Mouse (Mus musculus): ENCODE results near the gene Mkks. TPM values are rescaled to one million over a fixed set of nuclear protein-coding genes. Genes with fewer than 3 reads are reported as not detected.
A peak's percentile ranks its signal among the peaks of the same experiment; 100 is the strongest.
"Not testable (repeated sequence)": the region's sequence is repeated elsewhere in the genome, so short reads cannot be mapped to it uniquely, and the experiment has no call there.

Gene Mkks
- polyA plus RNA-seq, 1 experiment from 2014 or later, result 10.8 TPM

DNA sequence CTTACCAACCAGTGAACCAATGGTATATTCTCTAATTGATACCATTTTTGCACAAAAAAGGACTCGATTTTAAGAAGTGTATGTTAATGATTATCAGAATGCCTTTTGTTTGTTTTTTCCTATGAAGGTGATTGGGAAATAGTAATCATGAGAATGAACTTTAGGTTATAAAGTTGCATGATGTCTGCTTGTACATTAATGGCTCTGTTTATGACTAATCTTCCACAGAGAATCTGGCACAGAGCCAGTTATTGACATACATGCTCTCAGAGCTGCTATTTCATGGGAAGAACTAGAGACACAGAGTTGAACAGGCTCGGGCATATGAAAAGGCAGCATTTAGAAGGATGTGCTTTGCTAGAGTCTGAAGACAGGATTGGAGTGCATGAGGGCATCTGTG is 4.9 kb upstream of the Mkks start:
- no peak for TF ChIP-seq EP300 (optimal IDR thresholded peaks at IDR 0.05)
- no peak for TF ChIP-seq CTCF (IDR thresholded peaks at IDR 0.05; ENCODE audit: low read depth)
- Histone ChIP-seq H3K4me2 (replicated peaks; ENCODE audit: low read depth) (no peak overlapping the region), H3K27me3 (ENCODE audit: control insufficient read depth, insufficient read depth, low read length) (no peaks in the 10 kb centered on the region), H3K4me3 (ENCODE audit: low read depth, low read length) (no peak overlapping the region), H3K36me3 (ENCODE audit: control insufficient read depth, insufficient read depth, low read length) (no peaks in the 10 kb centered on the region), H3K9me3 (ENCODE audit: control insufficient read depth, low read length) (no peaks in the 10 kb centered on the region), H3K4me1 (replicated peaks; ENCODE audit: control insufficient read depth, insufficient read depth) (no peaks in the 10 kb centered on the region), H3K9ac (ENCODE audit: low read length) (no peak overlapping the region), H3K27ac (replicated peaks) (no peak overlapping the region)
- 65% methylated on average over 2 of the region's 2 CpGs for WGBS
- no peak for DNase-seq (ENCODE audit: low spot score)
- no peak for ATAC-seq (ENCODE audit: low FRiP score, low TSS enrichment)

GRCm38 (mm10) chr2:136894494-136894893 is 3.3 kb upstream of the Mkks start:
- Histone ChIP-seq H3K9me3 (ENCODE audit: control insufficient read depth, low read length) (no peaks in the 10 kb centered on the region), H3K27me3 (ENCODE audit: control insufficient read depth, insufficient read depth, low read length) (no peaks in the 10 kb centered on the region), H3K4me1 (replicated peaks; ENCODE audit: control insufficient read depth, insufficient read depth) (no peaks in the 10 kb centered on the region), H3K4me3 (ENCODE audit: low read depth, low read length) (no peak overlapping the region), H3K4me2 (replicated peaks; ENCODE audit: low read depth) (no peak overlapping the region), H3K36me3 (ENCODE audit: control insufficient read depth, insufficient read depth, low read length) (no peaks in the 10 kb centered on the region), H3K27ac (replicated peaks) (no peak overlapping the region), H3K9ac (ENCODE audit: low read length) (no peak overlapping the region)
- ATAC-seq (ENCODE audit: low FRiP score, low TSS enrichment), result no peak
- DNase-seq (ENCODE audit: low spot score), result no peak
- 78% methylated on average over 2 of the region's 2 CpGs for WGBS
- TF ChIP-seq EP300 (optimal IDR thresholded peaks at IDR 0.05) (no peak), CTCF (IDR thresholded peaks at IDR 0.05; ENCODE audit: low read depth) (no peak)

DNA sequence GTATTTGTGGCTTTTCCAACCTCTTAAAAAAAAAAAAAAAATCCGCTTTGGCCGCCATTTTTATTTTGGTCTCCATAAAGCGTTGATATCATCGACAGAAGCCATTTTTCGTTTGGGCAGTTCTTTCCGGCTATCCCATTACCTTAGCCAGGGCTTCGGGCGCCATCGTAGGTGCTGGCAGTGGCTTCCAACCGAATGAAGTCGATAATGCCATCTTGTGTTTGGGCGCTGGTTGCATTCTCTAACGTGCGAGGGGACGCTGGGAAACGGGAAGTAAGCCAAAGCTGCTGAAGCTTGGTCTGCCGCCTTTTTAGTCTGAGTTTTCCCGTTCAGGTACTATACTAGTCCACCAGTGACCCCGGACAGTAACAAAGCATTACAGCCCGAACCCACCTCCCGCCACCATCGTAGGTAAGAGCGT is 772 bp upstream of the Mkks start:
- Histone ChIP-seq H3K27ac (replicated peaks) (peak overlapping the region; percentile 77), H3K27me3 (ENCODE audit: control insufficient read depth, insufficient read depth, low read length) (no peaks in the 10 kb centered on the region), H3K4me1 (replicated peaks; ENCODE audit: control insufficient read depth, insufficient read depth) (no peaks in the 10 kb centered on the region), H3K9ac (ENCODE audit: low read length) (peak overlapping the region; percentile 62), H3K36me3 (ENCODE audit: control insufficient read depth, insufficient read depth, low read length) (no peaks in the 10 kb centered on the region), H3K4me2 (replicated peaks; ENCODE audit: low read depth) (peak overlapping the region; percentile 48), H3K9me3 (ENCODE audit: control insufficient read depth, low read length) (no peaks in the 10 kb centered on the region), H3K4me3 (ENCODE audit: low read depth, low read length) (peak overlapping the region; percentile 81)
- ATAC-seq (ENCODE audit: low FRiP score, low TSS enrichment), result peak; percentile 84
- under 1% methylated on average over 23 of the region's 23 CpGs for WGBS
- peak; percentile 94 for DNase-seq (ENCODE audit: low spot score)
- TF ChIP-seq EP300 (optimal IDR thresholded peaks at IDR 0.05), result no peak
- TF ChIP-seq CTCF (IDR thresholded peaks at IDR 0.05; ENCODE audit: low read depth), result peak; percentile 40; the same call in 1 of the 2 replicates

DNA sequence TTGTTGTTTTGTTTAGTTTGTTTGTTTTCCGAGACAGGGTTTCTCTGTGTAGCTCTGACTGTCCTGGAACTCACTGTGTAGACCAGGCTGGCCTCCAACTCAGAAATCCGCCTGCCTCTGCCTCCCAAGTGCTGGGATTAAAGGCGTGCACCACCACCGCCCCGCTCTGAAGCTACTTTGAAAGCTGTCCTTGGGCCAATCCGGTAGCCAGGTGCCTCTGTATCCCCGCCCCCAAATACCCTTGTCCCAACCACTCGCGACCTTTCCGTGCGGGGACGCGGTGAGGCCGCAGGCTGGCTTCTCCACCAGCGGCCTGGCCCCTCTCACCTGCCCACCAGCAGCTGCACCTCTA is 497 bp downstream of the Mkks start:
- H3K4me1 ChIP-seq (replicated peaks; ENCODE audit: control insufficient read depth, insufficient read depth); H3K9me3 ChIP-seq (ENCODE audit: control insufficient read depth, low read length); H3K36me3 ChIP-seq (ENCODE audit: control insufficient read depth, insufficient read depth, low read length); DNase-seq (ENCODE audit: low spot score); H3K27me3 ChIP-seq (ENCODE audit: control insufficient read depth, insufficient read depth, low read length): not testable (repeated sequence)
- Histone ChIP-seq H3K27ac (replicated peaks) (peak overlapping the region; percentile 94), H3K4me3 (ENCODE audit: low read depth, low read length) (peak overlapping the region; percentile 81), H3K9ac (ENCODE audit: low read length) (peak overlapping the region; percentile 75), H3K4me2 (replicated peaks; ENCODE audit: low read depth) (peak overlapping the region; percentile 56)
- WGBS, result 6% methylated on average over 15 of the region's 15 CpGs
- ATAC-seq (ENCODE audit: low FRiP score, low TSS enrichment), result peak; percentile 71

GRCm38 (mm10) chr2:136886846-136887245 is 4.3 kb downstream of the Mkks start:
- Histone ChIP-seq H3K4me1 (replicated peaks; ENCODE audit: control insufficient read depth, insufficient read depth) (no peaks in the 10 kb centered on the region), H3K9ac (ENCODE audit: low read length) (no peak overlapping the region), H3K9me3 (ENCODE audit: control insufficient read depth, low read length) (no peaks in the 10 kb centered on the region), H3K27ac (replicated peaks) (no peak overlapping the region), H3K27me3 (ENCODE audit: control insufficient read depth, insufficient read depth, low read length) (no peaks in the 10 kb centered on the region), H3K36me3 (ENCODE audit: control insufficient read depth, insufficient read depth, low read length) (peaks cover 6% of the 10 kb centered on the region; the same call in 1 of the 2 replicates), H3K4me3 (ENCODE audit: low read depth, low read length) (no peak overlapping the region), H3K4me2 (replicated peaks; ENCODE audit: low read depth) (no peak overlapping the region)
- 44% methylated on average over 4 of the region's 4 CpGs for WGBS
- no peak for DNase-seq (ENCODE audit: low spot score)
- no peak for ATAC-seq (ENCODE audit: low FRiP score, low TSS enrichment)
- no peak for TF ChIP-seq EP300 (optimal IDR thresholded peaks at IDR 0.05)
- TF ChIP-seq CTCF (IDR thresholded peaks at IDR 0.05; ENCODE audit: low read depth), result peak; percentile 67

DNA sequence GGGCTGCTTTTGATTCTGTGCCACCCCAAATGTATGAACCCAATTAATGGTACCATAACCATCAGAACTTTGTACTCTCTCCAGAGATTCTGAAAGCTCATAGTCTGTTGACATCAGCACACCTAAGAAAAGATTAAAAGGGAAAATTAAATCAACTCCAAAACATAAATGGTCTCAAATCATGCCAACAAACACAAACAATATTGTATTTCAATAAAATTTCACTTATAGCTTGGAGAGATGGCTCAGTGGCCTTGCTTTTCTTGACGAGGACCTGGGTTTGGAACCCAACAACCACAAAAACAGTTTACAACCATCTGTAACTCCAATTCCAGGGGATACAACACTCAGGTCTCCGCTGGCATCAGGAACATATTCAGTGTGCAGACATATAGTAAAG is 5.6 kb downstream of the Mkks start, which contains the start of gene AL731706.2:
Gene AL731706.2 (minus strand): TSS at position 101 of the 400 bp plus-strand sequence.
- Histone ChIP-seq H3K27me3 (ENCODE audit: control insufficient read depth, insufficient read depth, low read length) (no peaks in the 10 kb centered on the region), H3K36me3 (ENCODE audit: control insufficient read depth, insufficient read depth, low read length) (peaks cover 14% of the 10 kb centered on the region), H3K9ac (ENCODE audit: low read length) (no peak within 1 kb of the TSS), H3K4me1 (replicated peaks; ENCODE audit: control insufficient read depth, insufficient read depth) (no peaks in the 10 kb centered on the region), H3K9me3 (ENCODE audit: control insufficient read depth, low read length) (no peaks in the 10 kb centered on the region), H3K4me3 (ENCODE audit: low read depth, low read length) (no peak within 1 kb of the TSS), H3K27ac (replicated peaks) (no peak within 1 kb of the TSS), H3K4me2 (replicated peaks; ENCODE audit: low read depth) (no peak within 1 kb of the TSS)
- no peak for DNase-seq (ENCODE audit: low spot score)
- ATAC-seq (ENCODE audit: low FRiP score, low TSS enrichment), result no peak
- TF ChIP-seq CTCF (IDR thresholded peaks at IDR 0.05; ENCODE audit: low read depth) (no peak), EP300 (optimal IDR thresholded peaks at IDR 0.05) (no peak)
- 97% methylated on average over 2 of the region's 2 CpGs for whole genome bisulfite sequencing
